Mouse (Mus musculus) brain, embryonic 14.5 days (tissue): ENCODE results near the gene Actr1a.

Experiments
- CTCF ChIP-seq: fragments of 200-500 bp; IDR thresholded peaks from 2 replicates; pipeline ENCODE4 v1.5.1; 2012; ENCODE audit warnings: inconsistent platforms, mild to moderate bottlenecking, moderate library complexity, borderline replicate concordance; ENCODE audit not compliant: insufficient read depth, insufficient read length; ENCODE audit errors: extremely low read depth
- POLR2A ChIP-seq: fragments of 200-500 bp; IDR thresholded peaks from 2 replicates; pipeline ENCODE4 v1.6.1; 2012; ENCODE audit warnings: mild to moderate bottlenecking, inconsistent platforms, borderline replicate concordance; ENCODE audit not compliant: poor library complexity, insufficient read depth, insufficient read length, severe bottlenecking; ENCODE audit errors: extremely low read depth

- TF ChIP-seq CTCF (no peak), POLR2A (no peak)
Observed at GRCm38 (mm10) chr19:46420410-46420809, 24.9 kb upstream of the Actr1a start.
